Mouse (Mus musculus): ENCODE measurements around the gene Tagln3.

Gene Tagln3

DNA sequence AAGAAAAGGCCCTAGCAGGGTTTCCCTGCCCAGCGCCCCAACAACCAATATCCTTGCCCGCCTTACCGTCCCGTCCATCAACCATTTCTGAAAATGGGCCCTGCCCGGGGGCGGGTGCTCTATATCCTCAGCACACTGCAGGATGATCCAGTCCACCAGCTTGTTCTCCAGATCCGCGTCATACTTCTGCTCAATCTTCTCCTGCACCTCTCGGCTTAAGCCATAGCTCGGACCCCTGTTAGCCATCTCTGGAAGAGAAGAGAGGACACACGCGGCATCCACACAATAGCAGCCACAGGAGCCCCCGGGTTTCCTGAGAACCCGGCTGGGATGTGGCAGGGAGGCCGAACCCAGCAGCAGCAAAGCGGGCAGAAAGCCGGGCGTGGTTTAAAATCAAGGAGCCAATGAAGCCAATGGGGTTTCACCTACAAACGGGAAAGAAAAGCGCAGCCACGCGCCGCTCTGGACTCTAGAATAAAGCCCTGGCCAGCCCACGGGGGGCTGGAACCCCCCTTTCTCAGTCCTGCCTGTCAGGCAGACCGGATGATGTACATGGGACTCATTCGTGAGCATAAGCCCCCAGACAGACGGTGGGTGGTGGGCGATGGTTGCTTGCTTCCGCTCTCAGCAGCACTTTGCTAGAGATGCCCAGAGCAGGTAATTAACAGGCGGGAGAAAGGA is at the start of gene Tagln3:
TSS of gene Tagln3 (minus strand) at position 548 of the 681 bp plus-strand sequence.
- DNase-seq (ENCODE audit: low spot score): peak; percentile 84

GRCm38 (mm10) chr16:45770914-45771313 is 46.5 kb upstream of the Tagln3 start:
- DNase-seq (ENCODE audit: low spot score): no peak

DNA sequence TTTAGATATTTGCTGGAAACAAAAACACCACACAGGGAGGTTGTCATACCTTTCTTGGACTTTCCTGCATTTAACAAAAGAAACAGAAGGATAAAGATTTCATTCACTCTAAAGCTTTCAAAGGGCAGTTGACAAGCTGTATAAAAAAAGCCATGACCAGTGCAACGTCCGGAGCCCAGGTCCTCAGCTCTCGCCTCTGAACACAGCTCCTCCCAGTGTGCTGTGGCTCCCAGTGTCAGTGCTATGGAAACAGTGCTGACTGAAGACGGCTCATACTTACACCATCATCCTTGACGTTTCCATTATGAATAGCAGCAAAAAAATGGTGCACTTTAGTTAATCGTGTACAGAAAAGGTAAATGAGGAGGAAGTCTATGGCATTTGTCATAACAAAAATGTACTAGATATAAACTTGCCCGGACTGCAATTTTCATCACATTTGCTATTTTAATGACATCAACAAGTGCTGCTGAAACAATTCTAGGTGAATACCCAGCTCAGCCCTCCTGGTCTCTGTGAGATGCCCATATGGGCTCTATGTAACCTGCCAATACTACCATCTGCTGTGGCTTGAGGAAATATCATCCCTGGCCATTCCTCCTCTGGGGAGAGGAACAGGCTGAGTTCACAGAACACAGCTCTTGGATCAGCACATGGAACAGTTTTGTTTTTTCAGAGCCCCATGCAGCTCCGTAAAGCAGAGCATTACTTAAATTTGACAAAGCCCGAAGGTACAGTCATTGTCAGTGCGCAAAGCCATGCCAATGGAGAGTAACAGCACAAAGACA is 43.6 kb upstream of the Tagln3 start:
- no peak for DNase-seq (ENCODE audit: low spot score)

GRCm38 (mm10) chr16:45767434-45767833 is 43.0 kb upstream of the Tagln3 start:
- no peak for DNase-seq (ENCODE audit: low spot score)

- no peak for DNase-seq (ENCODE audit: low spot score)
These were observed 41.5 kb upstream of the Tagln3 start for GRCm38 (mm10) chr16:45765801-45766494.

DNA sequence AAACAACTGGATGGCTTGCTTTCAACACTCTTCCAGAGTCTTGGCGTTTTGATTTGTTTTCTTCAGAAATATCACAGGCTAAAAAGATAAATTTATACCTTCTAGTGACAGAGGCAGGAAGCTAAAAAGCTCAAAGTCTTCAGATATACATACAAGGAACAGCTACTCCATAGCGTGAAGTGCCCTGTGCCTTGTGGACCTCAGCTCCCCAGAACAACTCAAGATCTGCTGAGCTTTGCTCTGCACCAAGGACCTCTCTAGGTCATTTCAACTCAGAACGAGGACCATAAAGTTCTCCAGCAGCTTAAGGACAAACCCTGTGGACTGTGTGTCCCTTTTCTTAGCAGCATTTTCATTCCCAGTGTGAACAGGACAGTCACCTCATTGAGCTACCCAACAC is 40.7 kb upstream of the Tagln3 start:
- DNase-seq (ENCODE audit: low spot score): no peak

GRCm38 (mm10) chr16:45762859-45763505 is 38.6 kb upstream of the Tagln3 start:
- DNase-seq (ENCODE audit: low spot score): peak; percentile 50

DNA sequence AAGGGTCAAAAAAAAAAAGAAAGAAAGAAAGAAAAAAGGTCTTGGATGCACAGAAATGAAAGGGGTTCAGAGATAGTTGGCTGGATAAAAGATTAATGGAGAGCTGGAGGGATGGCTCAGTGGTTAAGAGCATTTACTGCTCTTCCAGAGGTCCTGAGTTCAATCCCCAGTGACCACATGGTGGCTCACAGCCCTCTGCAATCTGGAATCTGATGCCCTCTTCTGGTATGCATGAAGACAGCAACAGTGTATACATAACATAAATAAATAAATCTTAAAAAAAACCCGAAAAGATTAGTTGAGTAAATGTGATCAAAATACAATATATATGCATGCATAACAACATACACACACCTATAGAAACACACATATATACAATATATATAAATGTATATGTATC is 37.0 kb upstream of the Tagln3 start:
- DNase-seq (ENCODE audit: low spot score): no peak

- no peak for DNase-seq (ENCODE audit: low spot score)
These were observed 34.4 kb upstream of the Tagln3 start for GRCm38 (mm10) chr16:45758726-45759269.

GRCm38 (mm10) chr16:45757421-45758078 is 33.1 kb upstream of the Tagln3 start:
- DNase-seq (ENCODE audit: low spot score): no peak

DNA sequence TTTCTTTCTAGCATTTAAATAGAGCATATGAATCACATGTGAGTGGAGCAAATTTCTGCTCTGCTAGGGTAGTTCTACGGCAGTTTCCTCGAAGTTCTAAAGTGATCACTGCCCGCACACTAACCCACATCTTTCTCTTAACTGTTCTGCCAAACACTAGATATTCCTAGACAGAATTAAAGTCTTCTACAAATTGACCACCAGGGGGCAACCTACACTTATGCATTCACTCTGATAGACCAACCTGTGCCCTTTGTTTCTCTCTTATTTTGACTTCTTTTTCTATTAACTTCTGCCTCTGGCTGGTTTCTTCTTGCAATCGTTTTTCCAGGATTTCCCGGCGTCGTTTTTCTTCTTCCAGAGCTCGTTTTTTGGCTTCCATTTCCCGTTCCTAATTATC is 32.4 kb upstream of the Tagln3 start:
- peak; percentile 89 for DNase-seq (ENCODE audit: low spot score)

DNA sequence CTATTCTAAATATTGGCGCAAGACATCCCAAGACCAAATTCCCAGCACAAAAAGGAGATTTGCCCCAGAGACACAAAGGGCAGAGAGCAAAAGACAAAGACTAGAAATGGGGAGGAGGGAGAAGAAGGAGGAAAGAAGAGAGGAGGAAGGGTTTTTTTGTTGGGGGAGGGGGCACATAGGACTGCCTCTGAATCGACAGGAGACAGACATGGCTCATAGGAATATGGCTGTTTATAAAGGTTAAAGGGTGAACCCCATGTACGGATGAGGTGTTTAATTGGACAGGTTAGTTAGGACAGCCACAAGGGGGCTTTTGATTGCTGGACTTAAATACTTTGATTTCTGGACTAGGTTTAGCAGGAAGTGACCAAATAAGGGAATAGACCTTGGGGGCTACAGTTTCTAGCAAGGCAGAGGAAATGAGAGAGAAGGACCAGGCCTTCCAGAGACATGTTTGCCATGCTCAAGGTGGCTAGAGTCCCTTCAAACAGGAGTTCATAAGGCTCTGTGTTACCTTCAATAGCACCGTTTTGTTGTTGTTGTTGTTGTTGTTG is 19.3 kb upstream of the Tagln3 start:
- peak; percentile 30 for DNase-seq (ENCODE audit: low spot score)

GRCm38 (mm10) chr16:45742615-45743476 is 18.4 kb upstream of the Tagln3 start, which contains the start of gene Abhd10:
TSS of gene Abhd10 (minus strand) at chr16:45742955.
- peak; percentile 95 for DNase-seq (ENCODE audit: low spot score)

DNA sequence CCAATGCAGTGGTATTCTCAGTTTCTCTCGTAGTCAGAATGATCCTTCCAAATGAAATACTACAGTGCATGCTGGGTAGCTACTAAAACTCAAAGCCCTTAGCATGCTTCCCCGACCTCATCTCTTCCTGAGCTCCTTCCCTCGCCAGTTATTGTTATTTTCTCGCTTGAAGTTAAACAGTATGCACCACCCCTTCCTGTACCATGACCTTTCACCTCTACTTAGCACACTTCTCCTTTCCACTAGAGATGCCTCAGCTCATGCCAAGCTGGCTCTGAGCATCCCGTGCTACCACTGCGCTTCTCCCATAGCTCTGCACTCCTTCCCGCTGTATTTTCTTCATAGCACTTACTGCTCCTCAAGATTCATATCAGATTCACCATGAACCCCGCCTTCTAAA is 13.5 kb upstream of the Tagln3 start:
- no peak for DNase-seq (ENCODE audit: low spot score)

DNA sequence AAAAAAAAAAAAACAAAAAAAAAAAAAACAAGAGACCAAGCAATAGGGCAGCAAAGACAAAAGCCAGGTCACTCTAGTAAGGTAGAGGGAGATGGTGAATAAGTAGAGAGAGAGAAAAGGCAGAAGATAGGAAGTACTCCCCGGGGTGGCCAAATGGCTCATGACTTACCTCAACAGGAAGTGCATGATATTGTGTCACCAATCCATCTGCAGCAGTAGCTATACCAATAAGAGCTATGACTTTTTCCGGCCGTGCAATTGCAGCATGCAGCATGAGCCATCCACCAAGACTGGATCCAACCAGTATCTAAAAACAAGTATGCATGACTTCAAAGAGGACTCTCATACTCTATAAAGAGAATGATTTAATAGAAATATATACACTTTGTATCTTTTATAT is 12.3 kb upstream of the Tagln3 start:
- DNase-seq (ENCODE audit: low spot score): no peak

DNA sequence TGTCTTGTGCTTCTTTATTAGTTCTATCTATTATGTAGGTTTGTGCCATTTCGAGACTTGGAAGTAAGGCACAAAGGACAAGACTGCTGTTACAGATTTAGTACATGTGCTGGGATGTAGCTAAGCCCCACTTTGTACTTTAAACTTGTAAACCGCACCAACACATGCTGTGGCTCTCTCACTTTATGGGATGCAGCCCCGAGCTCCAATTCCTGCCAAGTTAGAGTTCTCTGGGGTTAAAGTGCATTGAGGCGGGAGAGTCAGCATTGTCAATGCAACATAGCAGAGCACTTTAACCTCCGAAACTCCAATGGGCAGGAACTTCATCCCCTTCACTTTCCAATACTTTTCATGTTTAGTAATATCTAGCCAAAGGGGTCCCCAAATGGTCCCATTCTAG is 4.8 kb upstream of the Tagln3 start:
- no peak for DNase-seq (ENCODE audit: low spot score)

DNA sequence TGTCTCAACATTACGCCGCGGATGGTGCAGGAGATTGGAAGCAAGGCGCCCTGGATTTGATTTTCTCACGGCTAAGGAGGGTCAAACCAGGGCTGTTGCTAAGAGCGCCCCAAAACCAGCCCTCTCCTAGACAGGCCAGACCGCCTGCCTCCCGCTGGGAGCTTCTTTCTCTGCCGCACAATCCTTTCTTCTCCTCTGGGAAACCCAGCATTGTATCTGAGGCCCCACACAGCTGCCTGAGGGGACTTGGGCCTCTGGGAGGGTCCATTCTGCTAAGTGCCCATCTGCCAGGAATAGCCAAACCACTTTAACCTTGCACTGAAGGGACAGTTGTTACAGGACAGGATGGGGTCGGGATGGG is 314 bp upstream of the Tagln3 start:
- DNase-seq (ENCODE audit: low spot score): peak; percentile 86

DNA sequence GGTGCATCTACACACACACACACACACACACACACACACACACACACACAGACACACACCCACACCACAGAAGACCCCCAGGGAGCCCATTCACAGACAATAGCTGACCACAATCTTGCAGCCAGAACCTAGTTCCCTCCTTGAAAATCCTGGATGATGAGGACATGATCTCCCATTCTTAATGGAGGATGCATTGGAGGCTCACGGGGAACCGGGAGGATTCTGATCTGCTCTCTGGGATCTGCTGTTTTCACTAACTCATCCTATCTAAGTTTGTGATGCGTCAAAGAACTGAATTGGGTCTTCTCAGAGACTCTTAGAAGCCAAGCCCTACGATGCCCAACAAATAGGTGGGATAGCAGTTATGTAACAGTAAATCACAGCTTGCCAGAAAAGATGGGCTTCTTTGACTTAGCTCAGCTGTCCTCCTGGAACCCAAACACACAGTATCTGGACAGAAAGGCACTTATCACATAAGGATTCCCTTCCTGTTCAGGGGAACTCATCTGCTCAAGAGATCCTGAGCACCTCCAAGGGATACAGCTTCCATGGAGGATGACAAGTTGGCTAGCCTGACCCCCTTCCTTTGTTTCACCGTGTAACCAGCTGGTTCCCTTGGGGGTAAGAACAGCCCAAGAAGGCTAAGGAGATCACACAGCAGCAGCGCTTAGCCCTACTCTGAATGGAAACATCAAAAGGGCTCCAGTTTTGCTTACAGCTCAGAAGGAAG is 1.1 kb downstream of the Tagln3 start:
- peak; percentile 57 for DNase-seq (ENCODE audit: low spot score)

DNA sequence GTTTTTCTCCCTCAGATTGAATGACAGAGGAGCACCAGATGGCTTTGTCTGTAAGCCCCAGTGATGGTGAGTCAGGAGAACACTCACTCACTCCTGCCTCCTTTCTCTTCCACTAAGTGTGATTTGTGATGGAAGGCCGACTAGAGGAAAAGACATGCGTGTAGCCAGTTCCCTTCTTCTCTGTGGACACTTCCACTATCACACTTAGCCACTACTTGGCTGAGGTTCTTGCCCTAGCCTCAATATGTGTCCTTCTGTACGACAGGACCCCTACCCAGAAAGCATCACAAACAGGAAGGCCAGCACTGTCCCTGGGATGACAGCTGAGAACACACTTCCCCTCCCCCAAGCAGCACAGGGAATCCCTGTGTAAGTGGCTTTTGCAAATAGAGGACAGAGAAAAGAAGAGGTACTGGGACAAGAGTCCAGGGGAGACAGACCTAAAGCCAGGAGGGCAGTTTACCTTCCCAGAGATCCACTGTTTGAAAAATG is 1.9 kb downstream of the Tagln3 start:
- DNase-seq (ENCODE audit: low spot score): no peak
